Mouse (Mus musculus) neural tube, embryonic 10.5 days (tissue): ENCODE results near the gene Homer2.

Experiments
- DNase-seq: peaks from one replicate; pipeline ENCODE4 v3.0.0-alpha.2; 2017; ENCODE audit warnings: low spot score; ENCODE audit errors: extremely low spot score

The Homer2 gene

DNA sequence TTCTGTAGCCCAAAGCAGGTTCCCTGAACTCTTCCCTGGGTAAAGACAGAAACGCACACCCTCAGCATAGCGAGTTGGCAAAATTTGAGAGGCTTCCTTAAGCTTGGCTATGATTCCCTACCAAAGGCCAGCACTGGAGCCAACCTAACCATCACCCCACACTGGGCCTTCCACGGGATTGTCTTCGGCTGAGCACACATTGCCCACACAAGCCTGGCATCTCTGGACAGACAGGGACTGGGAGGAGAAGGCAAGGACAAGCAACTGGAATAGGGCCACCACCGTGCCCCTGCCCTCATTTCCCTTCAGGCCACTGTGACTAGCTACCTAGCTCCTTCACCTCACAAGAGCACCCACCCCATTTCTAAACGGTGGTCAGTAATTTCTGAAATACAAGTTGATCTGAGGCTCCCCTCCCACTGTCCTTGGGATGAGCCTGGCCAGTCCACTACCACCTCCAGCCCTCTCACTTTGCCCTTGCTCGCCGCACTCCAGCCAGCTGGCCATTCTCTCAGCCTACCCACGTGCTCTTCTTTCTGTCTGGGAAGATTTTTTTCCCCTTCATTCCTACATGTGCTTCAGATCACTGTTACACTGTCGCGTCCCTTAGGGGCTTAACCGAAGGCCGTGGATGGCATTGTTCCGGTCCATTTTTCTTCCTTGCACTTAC lies at the start of gene Homer2:
Gene Homer2 (minus strand): TSS at position 57 of the 670 bp plus-strand sequence.
- DNase-seq, result no peak

DNA sequence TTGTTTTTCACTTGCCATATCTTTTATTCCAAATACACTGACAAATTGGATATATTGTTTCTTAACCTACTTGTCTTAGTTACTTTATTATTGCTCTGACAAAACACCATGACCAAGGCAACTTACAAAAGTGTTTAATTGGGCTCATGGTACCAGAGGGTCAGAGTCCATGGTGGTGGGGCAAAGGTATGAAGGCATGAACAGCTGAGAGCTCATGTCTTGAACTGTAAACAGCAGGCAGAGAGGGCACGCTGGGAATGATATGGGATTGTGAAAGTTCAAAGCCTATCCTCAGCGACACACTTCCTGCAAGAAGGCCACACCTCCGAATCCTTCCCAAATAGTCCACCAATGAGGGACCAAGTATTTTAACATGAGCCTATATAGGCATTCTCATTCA lies 40.6 kb upstream of the Homer2 start:
- no peak for DNase-seq

DNA sequence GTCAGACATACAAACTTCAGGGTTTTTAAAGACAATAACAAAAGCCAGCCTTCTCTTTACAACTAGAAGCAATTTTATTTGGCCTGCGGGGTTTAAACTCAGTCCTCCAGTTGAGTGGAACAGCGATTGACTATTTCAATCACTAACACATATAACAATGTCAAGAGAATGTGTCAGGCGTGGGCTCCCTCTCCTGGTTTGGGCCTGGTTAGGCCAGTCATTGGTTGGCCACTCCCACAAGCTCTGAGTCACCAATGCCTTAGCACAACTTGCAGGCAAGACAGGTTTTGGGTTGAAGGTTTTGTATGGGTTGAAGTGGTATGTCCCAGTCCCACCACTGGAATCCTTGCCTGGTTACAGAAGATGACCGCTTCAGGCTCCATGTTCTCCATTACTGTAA lies 36.8 kb upstream of the Homer2 start:
- DNase-seq, result no peak

DNA sequence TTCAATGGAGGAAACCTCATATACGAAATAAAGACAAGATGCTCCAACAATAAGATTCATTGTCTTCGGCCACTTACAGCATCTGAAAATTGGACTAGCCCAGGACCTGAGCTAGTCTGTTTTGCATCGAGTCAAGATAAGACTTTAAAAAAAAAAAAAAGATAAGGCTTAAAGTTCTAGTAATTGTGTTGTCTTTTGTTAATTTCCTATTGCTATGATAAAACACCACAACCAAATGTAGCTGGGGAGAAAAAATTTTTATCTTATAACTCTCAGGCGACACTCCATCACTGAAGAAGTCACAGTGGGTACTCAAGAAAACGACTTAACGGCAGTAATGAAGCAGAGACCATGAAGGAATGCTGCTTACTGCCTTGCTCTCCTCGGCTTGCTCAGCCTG lies 32.7 kb upstream of the Homer2 start:
- no peak for DNase-seq

DNA sequence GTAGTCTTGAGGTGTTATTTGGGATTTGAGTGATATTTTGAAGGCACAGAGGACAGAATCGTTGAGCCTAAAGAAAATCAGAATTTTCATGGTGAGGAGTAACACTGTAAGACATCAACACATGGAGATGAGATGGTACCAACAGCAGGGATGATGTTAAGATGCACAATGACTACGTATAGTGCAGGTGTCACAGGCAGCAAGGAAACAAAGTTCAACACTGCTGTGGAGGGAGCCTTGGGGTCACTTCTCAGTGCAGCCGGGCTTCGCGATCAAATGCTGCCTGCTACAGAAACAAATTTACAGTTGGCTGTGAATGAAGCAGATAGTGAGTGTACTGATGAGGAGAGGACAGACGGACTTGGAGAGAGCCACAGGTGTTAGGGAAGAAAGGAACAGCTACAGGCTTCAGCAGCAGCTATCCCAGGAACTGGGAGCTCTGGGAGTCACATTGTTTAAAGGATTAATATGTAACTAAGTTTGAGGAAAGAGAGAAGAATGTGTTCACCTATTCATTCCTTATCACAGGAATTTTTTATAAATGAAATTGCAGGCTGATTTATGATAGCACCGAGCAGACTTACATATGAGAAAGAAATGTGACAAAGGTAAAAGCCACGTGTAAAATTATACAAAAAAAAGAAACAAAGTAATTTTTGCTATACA lies 31.5 kb upstream of the Homer2 start:
- DNase-seq, result no peak

DNA sequence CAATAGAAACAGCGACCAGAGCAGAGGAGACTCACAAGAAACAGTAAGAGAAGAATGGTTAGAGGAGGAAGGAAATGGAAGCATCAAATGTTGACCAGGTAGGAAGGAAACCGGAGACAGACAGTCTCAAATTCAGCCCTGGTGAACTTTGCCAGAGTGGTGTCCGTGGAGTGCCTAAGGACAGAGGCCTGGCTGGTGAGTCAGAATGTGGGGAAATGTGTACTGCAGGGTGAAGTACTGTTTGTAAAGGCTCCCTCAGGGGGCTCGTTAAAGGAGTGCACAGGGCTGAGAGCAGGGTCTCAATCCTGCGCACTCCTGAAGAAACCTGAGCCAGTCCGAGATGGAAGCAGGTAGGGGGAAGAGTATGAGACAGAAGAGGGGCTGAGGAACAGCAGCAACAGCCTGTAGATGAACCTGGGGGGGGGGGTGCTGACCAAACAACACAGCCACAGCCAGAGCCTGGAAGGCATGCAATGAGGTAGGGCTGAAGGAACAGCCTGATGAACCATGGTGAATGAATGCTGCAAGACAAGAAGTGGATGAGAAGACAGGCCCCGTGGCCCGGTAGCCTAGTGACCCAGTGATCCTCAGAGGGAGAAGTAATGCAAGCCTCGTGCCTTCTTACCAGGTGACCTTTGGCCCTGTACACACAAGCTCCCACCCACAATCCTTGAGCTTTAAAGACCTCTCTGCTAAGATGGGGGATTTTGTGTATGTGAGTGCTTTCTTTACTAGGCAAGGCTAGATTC lies 28.1 kb upstream of the Homer2 start:
- no peak for DNase-seq

DNA sequence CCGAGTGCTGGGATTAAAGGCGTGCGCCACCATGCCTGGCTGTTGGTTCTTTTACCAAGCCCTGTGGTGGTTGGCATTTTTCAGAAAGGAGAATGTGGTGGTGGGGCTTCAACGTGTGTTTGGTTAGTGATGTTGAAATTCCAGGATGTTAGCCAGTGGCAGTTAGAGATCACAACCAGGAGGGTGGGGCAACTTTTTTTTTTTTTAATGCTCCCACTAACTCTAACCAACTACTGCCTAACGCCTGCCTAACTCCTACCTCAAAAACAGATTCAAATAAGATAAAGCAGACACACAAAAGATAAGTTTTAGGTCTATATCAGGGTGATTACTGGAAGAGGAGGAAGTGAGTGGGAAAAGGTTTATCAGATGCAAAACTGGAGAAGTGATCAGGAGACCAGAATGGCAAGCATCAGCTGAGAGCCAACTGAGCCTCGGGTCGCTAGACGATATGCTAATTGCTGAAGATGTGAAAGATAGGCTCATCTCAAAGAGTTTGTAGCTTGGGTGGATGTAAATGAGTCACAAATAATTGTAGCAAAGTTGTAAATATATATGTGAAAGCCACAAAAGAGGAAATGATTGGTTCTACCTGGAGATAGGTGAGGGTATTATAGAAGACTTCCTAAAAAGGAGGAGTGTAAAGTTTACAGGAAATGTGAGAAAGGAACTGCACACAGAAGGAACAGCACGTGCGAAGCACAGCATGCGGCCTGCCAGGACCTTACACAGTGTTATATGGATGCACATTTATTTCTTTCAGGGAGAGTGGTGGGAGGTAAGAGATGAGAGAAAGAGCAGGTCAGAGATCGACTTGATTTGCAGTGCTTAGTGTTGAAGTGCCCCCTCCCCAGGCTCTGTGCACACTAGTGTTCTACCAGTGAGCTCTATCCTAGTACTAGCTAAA lies 25.1 kb upstream of the Homer2 start:
- no peak for DNase-seq

DNA sequence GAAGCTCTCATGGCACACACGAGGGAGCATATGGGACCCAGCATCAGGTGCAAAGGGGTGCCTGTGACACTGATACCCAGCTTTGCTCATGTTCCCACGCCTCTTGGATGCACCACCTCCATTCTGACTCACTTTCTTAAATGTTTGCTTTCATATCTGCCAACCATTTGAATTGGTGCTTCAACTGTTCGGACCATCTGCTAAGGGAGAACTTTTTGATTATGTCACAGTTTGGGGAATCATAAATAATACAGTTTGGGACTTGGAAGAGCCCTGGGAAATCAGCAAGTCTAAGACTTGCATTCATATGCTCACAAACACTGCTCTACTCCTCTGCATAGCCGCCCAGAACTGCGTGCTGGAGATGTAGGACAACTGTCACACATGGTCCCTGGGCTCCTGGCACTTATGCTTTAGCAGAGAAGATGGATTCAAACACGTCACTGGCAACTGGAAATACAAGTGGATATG lies 23.9 kb upstream of the Homer2 start:
- no peak for DNase-seq

DNA sequence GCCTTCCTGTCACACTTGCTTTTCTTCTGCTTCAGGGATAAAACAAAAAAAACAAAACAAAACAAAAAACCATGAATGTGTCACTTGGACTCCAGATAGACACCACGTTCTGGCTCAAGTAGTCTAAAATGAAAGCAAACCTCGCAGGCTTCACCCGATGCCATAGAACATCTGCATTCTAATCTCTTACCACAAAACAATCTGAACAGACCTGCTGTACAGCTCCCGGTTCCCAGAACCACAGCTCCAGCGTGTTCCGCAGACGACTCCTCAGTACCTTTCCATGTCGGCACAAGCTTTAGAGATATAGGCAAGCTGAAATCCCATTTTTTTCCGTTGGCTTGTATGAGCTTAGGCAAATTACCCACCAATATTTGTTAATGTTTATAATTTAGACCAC lies 22.5 kb upstream of the Homer2 start:
- DNase-seq, result no peak

DNA sequence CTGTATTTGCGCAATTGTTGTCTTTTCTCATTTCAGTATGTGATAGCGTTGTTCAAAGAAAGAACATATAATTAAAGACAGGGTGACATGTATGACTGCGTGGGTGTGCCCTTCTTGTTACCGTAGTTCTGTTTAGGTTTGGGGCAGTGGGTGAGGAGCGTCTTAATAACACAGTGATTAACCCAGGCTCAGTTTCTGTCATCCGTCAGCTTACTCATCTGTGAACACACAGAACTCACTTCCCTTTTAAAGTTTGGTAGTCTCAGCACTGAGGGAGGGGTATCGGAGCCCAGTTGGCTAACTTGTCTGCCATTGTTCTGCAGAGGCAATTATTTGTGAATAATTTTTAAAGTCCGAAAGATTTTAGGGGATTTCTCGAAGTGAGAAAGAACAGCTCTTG lies 20.4 kb upstream of the Homer2 start:
- no peak for DNase-seq

DNA sequence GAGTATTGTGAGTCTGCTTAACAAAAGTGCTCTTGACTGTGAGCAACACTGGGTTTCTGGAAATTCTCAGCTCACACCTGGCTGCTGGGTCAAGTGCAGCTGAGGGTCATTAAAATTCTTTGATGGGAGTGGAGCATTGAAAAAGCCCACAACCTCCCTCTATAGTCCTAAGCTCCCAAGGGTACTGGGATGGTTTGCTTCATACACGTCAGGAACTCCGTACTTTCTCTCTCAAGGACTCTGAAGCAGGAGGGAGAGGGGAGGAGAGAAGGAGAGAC lies 19.3 kb upstream of the Homer2 start:
- DNase-seq, result no peak

DNA sequence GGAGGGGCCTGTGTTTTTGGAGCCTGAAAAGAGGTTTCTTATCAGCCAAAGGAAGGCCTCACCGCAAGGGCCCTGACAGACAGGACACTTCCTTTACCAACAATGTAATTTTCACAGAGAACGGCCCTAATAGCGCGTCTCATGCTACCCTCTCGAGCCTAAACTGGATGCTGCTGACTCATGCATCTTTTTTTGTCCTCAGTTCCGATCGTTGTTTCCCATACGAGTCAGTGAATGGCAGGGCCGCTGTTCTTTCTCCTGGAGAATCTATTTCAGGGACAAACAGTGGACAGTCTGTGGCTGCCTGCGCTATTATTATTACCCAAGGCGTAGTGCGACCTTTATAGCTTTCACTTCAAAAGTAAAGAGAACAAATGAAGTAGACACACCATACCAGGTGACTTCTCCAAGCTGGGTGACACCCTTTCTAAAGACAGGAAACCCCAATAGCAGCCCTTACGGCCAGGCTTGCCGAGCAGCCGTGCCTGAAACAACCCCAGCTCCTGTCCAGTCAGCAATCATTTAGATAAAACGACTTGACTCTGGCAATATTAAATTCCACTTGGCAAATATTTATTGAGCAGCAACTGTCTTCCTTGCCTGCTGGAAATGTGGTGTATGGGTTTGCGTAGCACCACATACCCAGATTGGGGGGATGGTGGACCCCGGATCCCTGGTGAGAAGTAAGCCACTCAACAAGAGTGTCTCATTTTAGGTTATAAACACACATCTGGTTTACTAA lies 18.8 kb upstream of the Homer2 start:
- DNase-seq, result no peak

DNA sequence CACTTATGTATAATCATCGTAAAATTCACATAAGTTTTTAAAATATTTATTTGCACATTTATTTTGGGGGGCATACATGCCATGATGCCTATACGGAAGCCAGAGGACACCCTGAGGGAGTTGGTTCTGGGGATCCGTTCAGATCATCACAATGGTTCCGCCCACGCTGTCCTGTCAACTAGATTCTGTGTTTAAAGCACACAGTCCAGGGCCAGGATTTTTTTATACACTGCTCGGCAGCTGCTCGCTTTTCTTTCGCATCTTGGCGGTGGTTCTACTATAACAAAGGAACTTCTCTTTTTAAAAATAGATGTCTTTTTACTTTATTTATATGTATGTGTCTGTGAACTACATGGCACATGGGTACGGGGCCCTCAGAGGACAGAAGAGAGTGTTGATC lies 16.5 kb upstream of the Homer2 start:
- DNase-seq, result no peak

DNA sequence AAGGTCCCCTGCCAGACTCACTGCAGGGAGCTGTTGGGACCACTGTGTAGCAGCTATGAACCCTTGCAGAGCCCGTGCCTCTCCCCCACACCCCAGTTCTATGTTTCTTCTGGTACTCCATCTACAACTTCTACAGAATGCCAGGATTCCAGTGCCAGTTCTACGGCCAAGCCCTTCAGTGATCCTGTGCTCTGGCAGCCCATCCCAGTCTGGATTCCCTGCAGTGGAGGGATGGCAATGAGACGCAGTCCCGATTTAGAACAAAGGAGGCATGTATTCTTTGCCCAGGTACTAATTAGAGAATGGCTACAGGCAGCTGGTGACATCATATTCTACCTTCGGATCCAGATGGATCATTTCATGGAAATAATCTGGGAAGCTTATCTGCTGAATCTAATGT lies 13.9 kb upstream of the Homer2 start:
- DNase-seq, result no peak

DNA sequence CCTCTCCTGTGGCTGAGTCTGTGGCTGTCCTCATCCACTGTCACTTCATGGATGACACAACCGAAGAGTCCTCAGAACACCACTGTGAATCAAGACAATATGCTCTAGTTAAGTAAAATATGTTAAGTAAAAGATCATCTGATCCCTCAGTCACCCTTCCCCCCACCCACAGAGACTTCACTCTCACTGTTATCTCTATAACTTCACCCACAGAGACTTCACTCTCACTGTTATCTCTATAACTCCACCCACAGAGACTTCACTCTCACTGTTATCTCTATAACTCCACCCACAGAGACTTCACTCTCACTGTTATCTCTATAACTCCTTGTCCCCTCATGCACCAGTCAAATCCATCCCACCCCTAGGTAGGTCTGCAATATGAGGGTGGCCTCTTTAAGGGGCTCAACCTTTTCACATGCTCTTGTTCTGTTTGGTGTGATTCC lies 11.9 kb upstream of the Homer2 start:
- no peak for DNase-seq

DNA sequence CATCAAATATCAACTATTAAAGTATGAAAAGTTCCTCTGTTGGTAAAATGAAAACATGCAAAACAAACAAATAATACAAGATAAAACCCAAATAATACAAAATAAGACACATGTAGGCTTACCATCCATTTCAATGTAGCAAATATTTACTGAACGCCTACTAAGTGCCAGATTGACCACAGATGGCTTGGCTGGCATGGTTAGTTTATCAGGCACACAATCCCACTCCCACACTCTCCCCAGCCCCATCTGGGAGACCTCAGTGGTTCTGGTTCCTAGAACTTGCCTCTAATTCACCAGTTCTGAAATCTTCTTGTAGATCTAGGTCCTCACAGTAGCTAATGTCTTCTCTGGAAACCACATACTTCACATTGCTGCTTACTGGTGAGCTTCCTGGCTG lies 11.3 kb upstream of the Homer2 start:
- DNase-seq, result no peak

DNA sequence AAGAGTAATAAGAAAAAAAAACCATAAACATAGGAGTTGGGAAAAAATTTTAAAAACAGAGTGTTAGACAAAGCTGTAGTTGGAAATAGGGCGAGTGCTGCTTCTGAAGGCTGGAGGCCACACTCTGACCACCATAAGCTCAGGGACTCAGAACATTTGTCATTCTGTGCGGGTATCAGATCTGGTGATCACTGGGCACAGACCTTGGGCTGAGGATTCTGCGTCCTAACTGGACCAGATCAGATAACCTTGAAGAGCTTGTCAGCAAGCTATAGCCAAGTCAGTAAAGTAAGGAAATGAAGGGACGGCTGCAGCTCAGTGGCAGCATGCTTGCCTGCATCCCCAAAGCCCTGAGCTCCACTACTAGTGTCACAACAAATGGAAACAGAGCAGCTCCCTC lies 2.8 kb upstream of the Homer2 start:
- DNase-seq, result no peak

DNA sequence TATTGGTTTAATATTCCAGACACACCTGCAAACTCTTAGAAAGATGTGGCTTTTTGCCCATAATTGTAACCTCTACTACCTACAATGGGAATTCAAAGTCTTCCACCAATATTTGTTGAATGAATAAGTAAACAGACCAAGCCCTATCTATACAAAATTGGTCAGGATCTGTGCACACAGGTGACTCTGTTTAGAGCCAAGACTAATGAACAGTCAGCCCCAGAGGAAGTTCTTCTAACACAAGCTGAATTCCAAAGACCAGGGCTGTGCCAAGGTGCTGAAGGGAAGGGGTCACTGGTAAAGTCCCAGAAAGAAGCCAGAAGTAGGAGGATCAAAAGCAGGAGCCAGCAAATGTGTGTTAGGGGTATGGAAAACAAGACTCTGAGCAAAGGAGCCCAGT lies 838 bp upstream of the Homer2 start:
- no peak for DNase-seq

DNA sequence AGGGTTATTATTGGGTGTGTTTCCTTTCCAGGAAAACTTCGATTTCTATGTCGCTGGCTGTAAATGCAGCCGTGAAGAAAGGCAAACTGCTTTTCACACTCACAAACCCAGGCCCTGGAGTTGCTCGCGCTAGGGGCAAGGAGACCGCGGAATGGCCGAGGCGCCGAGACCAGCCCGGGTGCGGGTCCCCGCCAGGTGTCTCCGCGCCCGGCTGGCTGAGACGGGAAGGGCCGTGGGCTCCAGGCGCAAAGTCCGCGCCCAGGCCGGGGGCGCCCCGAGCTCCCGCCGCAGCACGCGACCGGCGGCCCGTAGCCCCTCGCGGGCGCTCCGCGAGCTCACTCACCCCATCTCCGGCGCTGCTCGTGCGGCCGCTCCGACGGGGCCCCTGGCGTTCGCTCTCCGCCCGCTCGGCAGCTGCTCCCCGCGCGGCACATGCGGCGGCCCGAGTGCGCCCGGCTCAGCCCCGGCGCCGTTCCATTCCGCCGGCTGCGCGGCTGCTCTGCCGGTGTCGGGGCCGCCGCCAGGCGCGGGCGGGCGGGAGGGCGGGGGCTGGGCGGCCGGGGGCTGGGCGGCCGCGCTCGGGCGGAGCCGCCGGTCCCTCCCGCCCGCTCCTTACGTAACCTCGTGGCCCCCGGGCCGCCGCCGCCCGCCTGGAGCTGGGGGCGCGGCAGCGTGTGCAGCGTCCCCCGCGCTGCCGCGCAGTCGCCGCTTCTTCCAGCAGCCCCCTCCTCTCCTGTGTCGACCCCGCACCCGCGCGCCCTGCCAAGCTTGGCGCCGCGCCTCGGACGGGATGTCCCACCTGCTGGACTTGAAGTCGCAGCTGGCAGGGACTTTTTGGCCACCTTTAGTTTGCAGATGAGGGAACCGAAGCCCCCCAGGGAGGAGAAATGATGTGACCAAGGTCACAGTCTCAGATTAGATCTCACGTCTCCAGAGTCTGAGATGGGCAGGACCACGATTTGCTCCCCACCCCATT lies 623 bp downstream of the Homer2 start:
- DNase-seq, result peak; percentile 66

DNA sequence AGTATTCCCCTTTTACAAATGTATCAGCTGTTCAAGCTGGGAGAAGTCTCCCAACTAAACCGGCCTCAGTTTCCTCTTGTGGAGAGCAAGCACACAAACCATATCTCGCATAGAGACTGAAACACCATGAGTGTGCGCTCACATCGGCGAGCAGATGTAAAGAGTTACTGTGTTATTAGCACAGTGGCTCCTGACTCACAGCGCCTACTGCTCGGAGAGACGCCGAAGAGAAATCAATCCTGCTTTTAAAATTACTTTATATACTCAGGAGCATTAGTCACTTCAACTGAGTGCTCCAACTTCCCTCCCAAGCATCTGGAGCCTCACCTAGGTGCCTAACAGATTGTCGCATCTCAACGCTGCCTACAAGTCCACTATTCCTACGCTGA lies 1.3 kb downstream of the Homer2 start:
- peak; percentile 38 for DNase-seq
